Mouse (Mus musculus) telencephalon, adult 2 months (tissue): ENCODE results near the gene Cactin.

ENCODE experiments used
- DNase-seq: peaks from one replicate; pipeline ENCODE4 v3.0.0-alpha.2; 2011; ENCODE audit warnings: low read depth, low spot score

Cactin gene

GRCm38 (mm10) chr10:81364666-81365065 is 43.8 kb downstream of the Cactin start:
- DNase-seq: no peak

GRCm38 (mm10) chr10:81365073-81365472 is 44.2 kb downstream of the Cactin start:
- peak; percentile 52 for DNase-seq

- DNase-seq: no peak
Measured at GRCm38 (mm10) chr10:81365672-81366476, 45.0 kb downstream of the Cactin start, which contains the start of gene 4930404N11Rik. Gene 4930404N11Rik, minus strand, starts transcription at chr10:81365816.

DNA sequence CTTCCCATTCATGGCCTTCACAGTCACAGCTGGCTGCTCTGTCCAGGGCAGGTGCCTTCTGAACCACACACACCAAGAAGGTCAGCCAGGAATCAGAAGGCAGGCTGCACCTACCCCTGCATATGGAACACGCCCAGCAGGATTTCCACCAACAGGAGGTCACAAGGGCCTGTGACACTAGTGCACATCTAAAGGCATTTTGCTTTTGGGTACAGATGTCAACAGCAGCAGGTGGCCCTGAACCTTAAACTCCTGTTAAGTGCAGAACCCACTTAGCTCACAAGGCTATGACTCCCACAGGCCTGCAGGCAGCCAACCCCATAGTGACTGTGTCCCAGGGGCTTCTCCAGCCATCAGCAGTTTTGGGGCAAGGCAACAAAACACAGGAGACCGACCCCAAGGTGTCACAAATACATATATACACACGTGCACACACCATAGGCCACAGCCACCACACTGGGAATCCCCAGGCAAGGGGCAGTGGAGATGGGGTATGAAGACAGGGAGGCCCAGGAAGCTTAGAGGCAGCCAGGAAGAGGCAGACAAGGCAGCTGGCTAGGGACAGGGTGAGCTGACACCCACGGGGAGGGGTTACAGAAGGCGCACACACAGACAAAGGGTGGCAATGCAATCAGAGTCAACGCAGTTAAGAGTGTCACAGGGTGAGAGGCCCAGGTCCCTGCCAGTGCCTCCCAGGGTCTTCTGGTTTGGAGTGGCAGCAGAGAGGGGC is 45.7 kb downstream of the Cactin start:
- no peak for DNase-seq

DNA sequence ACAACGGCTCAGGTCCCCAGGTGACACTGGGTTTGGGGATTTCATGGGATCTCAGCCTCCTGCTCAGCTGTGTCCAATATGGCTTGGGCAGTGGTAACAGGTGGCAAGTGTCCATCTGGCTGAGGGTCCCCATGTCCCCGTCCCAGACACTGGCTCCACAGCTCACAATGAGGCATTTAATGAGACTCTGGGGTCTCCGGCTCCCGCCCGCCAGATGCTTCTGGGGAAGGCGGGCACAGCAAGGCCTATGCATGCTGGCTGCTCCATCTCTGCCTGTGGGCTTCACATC is 46.2 kb downstream of the Cactin start:
- no peak for DNase-seq

DNA sequence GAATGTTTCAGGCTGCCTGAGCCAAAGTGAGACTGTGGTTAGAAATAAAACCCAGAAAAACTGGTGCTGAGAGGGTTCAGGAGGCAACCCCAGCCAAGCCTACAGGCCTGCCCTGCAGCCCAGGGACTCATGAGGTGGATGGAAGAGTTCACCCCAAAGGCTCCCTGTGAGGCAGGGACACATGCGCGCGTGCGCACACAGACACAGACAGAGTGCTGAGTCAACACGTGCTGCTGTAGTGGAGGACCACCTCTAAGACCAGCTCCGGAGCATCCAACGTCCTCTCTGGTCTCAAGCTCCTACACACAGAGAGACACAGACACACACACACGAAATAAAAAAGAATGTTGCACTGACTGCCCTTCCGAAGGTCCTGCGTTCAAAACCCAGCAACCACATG is 54.4 kb downstream of the Cactin start:
- DNase-seq: no peak
